Mouse (Mus musculus) cortical plate, adult 2 months (tissue): ENCODE measurements around the gene Olfr417. TPM values are rescaled to one million over a fixed set of nuclear protein-coding genes. Genes with fewer than 3 reads are reported as not detected.
"Not testable (repeated sequence)": the region's sequence is repeated elsewhere in the genome, so short reads cannot be mapped to it uniquely, and the experiment has no call there.

ENCODE experiments used
- H3K27ac ChIP-seq: fragments of 200-500 bp; 2 replicates; pipeline ENCODE4 v1.5.1; 2012; ENCODE audit warnings: low read length, control low read depth, inconsistent platforms; ENCODE audit not compliant: insufficient read depth
- H3K4me1 ChIP-seq: fragments of 200-500 bp; 2 replicates; pipeline ENCODE4 v1.6.1; 2011; ENCODE audit warnings: low read length; ENCODE audit not compliant: control insufficient read depth, insufficient read depth
- H3K4me3 ChIP-seq: fragments of 200-500 bp; 2 replicates; pipeline ENCODE4 v1.5.1; 2011; ENCODE audit warnings: mild to moderate bottlenecking, low read length, control low read depth; ENCODE audit not compliant: insufficient read depth
- CTCF ChIP-seq: fragments of 200-500 bp; IDR thresholded peaks from 2 replicates; pipeline ENCODE4 v1.5.1; 2011; ENCODE audit warnings: mild to moderate bottlenecking, control low read depth, low read length; ENCODE audit not compliant: insufficient read depth; ENCODE audit errors: extremely low read depth
- POLR2A ChIP-seq: fragments of 200-500 bp; IDR thresholded peaks from 2 replicates; pipeline ENCODE4 v1.6.1; 2011; ENCODE audit warnings: mild to moderate bottlenecking, low read length, control low read depth; ENCODE audit not compliant: insufficient read depth; ENCODE audit errors: extremely low read depth
- polyA plus RNA-seq: library from polyadenylated mRNA; depleted of rRNA; stranded (reverse); fragments of >200 nt; gene quantifications from 2 replicates; pipeline ENCODE4 v1.2.3, GENCODE M21; 2012; rRNA removed

The Olfr417 gene
- not detected in 2 replicates for polyA plus RNA-seq

- Histone ChIP-seq H3K4me1 (no peaks in the 10 kb centered on the region), H3K27ac (no peak within 1 kb of the TSS), H3K4me3 (no peak within 1 kb of the TSS)
- TF ChIP-seq CTCF: no peak
- no peak for TF ChIP-seq POLR2A
Measured at GRCm38 (mm10) chr1:174364882-174365451, at the start of gene Olfr417. TSS of gene Olfr417 (plus strand) at chr1:174365122.

GRCm38 (mm10) chr1:174317308-174317707 lies 47.6 kb upstream of the Olfr417 start:
- Histone ChIP-seq H3K4me1 (no peaks in the 10 kb centered on the region), H3K27ac (no peak overlapping the region), H3K4me3 (no peak overlapping the region)
- TF ChIP-seq CTCF: no peak

GRCm38 (mm10) chr1:174330218-174330617 lies 34.7 kb upstream of the Olfr417 start, which contains the start of gene Mptx1:
TSS of gene Mptx1 (plus strand) at chr1:174330518.
- H3K27ac ChIP-seq: no peak within 1 kb of the TSS
- TF ChIP-seq CTCF (no peak), POLR2A (no peak)
- H3K4me3 ChIP-seq: no peak within 1 kb of the TSS
- no peaks in the 10 kb centered on the region for H3K4me1 ChIP-seq

- not testable (repeated sequence) for H3K4me3 ChIP-seq, H3K4me1 ChIP-seq, H3K27ac ChIP-seq
Measured at GRCm38 (mm10) chr1:174353636-174354035, 11.3 kb upstream of the Olfr417 start.

- TF ChIP-seq CTCF (no peak), POLR2A (no peak)
- Histone ChIP-seq H3K4me1 (no peaks in the 10 kb centered on the region), H3K4me3 (no peak overlapping the region), H3K27ac (no peak overlapping the region)
Measured at GRCm38 (mm10) chr1:174354640-174355039, 10.3 kb upstream of the Olfr417 start.

- H3K4me3 ChIP-seq: no peak overlapping the region
- no peak overlapping the region for H3K27ac ChIP-seq
- TF ChIP-seq CTCF (no peak), POLR2A (no peak)
- no peaks in the 10 kb centered on the region for H3K4me1 ChIP-seq
Measured at GRCm38 (mm10) chr1:174373799-174374198, 8.9 kb downstream of the Olfr417 start.

GRCm38 (mm10) chr1:174390746-174391145 lies 25.8 kb downstream of the Olfr417 start, which contains the start of gene Olfr248:
TSS of gene Olfr248 (plus strand) at chr1:174391046.
- H3K27ac ChIP-seq: no peak within 1 kb of the TSS
- no peaks in the 10 kb centered on the region for H3K4me1 ChIP-seq
- TF ChIP-seq CTCF (no peak), POLR2A (no peak)
- H3K4me3 ChIP-seq: no peak within 1 kb of the TSS

- TF ChIP-seq CTCF (no peak), POLR2A (no peak)
- no peak overlapping the region for H3K4me3 ChIP-seq
- H3K27ac ChIP-seq: no peak overlapping the region
- H3K4me1 ChIP-seq: no peaks in the 10 kb centered on the region
Measured at GRCm38 (mm10) chr1:174422959-174423358, 58.0 kb downstream of the Olfr417 start.

GRCm38 (mm10) chr1:174423764-174424163 lies 58.8 kb downstream of the Olfr417 start, which contains the start of gene Olfr414:
TSS of gene Olfr414 (plus strand) at chr1:174424064.
- H3K27ac ChIP-seq: no peak within 1 kb of the TSS
- H3K4me3 ChIP-seq: no peak within 1 kb of the TSS
- no peak for TF ChIP-seq CTCF
- no peak for TF ChIP-seq POLR2A
- no peaks in the 10 kb centered on the region for H3K4me1 ChIP-seq

Other genes starting within 250 kb of the Olfr417 start
- not detected in 2 replicates for gene Olfr231, start 244.0 kb upstream of the Olfr417 start, polyA plus RNA-seq
- gene Olfr424, start 233.6 kb upstream of the Olfr417 start, polyA plus RNA-seq: not detected in 2 replicates
- not detected in 2 replicates for gene Olfr420, start 209.5 kb upstream of the Olfr417 start, polyA plus RNA-seq
- not detected in 2 replicates for gene Spta1, start 192.3 kb upstream of the Olfr417 start, polyA plus RNA-seq
- not detected in 2 replicates for gene Olfr419, start 113.1 kb upstream of the Olfr417 start, polyA plus RNA-seq
- not detected in 2 replicates for gene Mptx1, start 34.6 kb upstream of the Olfr417 start, polyA plus RNA-seq
- not detected in 2 replicates for gene Olfr248, start 25.9 kb downstream of the Olfr417 start, polyA plus RNA-seq
- gene Olfr414, start 58.9 kb downstream of the Olfr417 start, polyA plus RNA-seq: not detected in 2 replicates
- gene Olfr220, start 77.0 kb downstream of the Olfr417 start, polyA plus RNA-seq: not detected in 2 replicates
- 30.3 and 30.6 TPM in 2 replicates for gene Fmn2, start 136.7 kb downstream of the Olfr417 start, polyA plus RNA-seq